Mouse (Mus musculus) c-Kit-positive CD71-positive TER-119-positive erythroid progenitor cells, embryonic 14.5 days (primary cell): ENCODE measurements around the gene Cyb561d2.
"Not testable (repeated sequence)": the region's sequence is repeated elsewhere in the genome, so short reads cannot be mapped to it uniquely, and the experiment has no call there.

Source experiments
- DNase-seq: peaks from one replicate; pipeline ENCODE4 v3.0.0-alpha.2; 2013; ENCODE audit warnings: low spot score

Gene Cyb561d2

GRCm38 (mm10) chr9:107541474-107542351, at the start of gene Cyb561d2, which contains the start of gene Nprl2:
Gene Cyb561d2, minus strand, starts transcription at chr9:107542193.
Gene Nprl2, plus strand, starts transcription at chr9:107542226.
- peak; percentile 79 for DNase-seq

GRCm38 (mm10) chr9:107590773-107591060, 48.7 kb upstream of the Cyb561d2 start:
- no peak for DNase-seq

GRCm38 (mm10) chr9:107590058-107590772, 48.2 kb upstream of the Cyb561d2 start:
- peak; percentile 76 for DNase-seq

- peak; percentile 80 for DNase-seq
Observed at GRCm38 (mm10) chr9:107587833-107588639, 46.0 kb upstream of the Cyb561d2 start.

GRCm38 (mm10) chr9:107586974-107587832, 45.2 kb upstream of the Cyb561d2 start, which contains the start of gene Ifrd2:
Gene Ifrd2, plus strand, starts transcription at chr9:107587642.
- peak; percentile 99 for DNase-seq

- DNase-seq: no peak
Observed at GRCm38 (mm10) chr9:107586504-107586903, 44.5 kb upstream of the Cyb561d2 start.

- DNase-seq: no peak
Observed at GRCm38 (mm10) chr9:107583174-107583573, 41.2 kb upstream of the Cyb561d2 start.

GRCm38 (mm10) chr9:107582509-107583062, 40.6 kb upstream of the Cyb561d2 start:
- DNase-seq: no peak

GRCm38 (mm10) chr9:107581584-107581983, 39.6 kb upstream of the Cyb561d2 start:
- no peak for DNase-seq

- peak; percentile 85 for DNase-seq
Observed at GRCm38 (mm10) chr9:107580501-107581317, 38.7 kb upstream of the Cyb561d2 start, which contains the start of gene Hyal3. Gene Hyal3, plus strand, starts transcription at chr9:107580818.

- DNase-seq: no peak
Observed at GRCm38 (mm10) chr9:107579023-107579900, 37.3 kb upstream of the Cyb561d2 start.

- no peak for DNase-seq
Observed at GRCm38 (mm10) chr9:107578587-107578986, 36.6 kb upstream of the Cyb561d2 start, which contains the start of gene Naa80. Gene Naa80, plus strand, starts transcription at chr9:107578887.

GRCm38 (mm10) chr9:107577871-107578270, 35.9 kb upstream of the Cyb561d2 start:
- DNase-seq: no peak

- peak; percentile 84 for DNase-seq
Observed at GRCm38 (mm10) chr9:107576357-107577107, 34.5 kb upstream of the Cyb561d2 start, which contains the start of gene Hyal1. Gene Hyal1, plus strand, starts transcription at chr9:107576927.

- DNase-seq: no peak
Observed at GRCm38 (mm10) chr9:107575579-107576356, 33.8 kb upstream of the Cyb561d2 start.

GRCm38 (mm10) chr9:107573774-107574173, 31.8 kb upstream of the Cyb561d2 start:
- DNase-seq: not testable (repeated sequence)

GRCm38 (mm10) chr9:107572327-107572662, 30.3 kb upstream of the Cyb561d2 start:
- no peak for DNase-seq
